Mouse (Mus musculus) megakaryocyte, embryonic 14.5 days (primary cell): ENCODE measurements at regions not wholly inside any gene's neighbourhood (a gene's known extent, or its start where the extent isn't known, plus 50 kb on each side); places are given as distances from the start of the nearest gene placed in this dataset.

Experiments used
- FLI1 ChIP-seq: IDR thresholded peaks from 2 replicates; pipeline ENCODE4 v1.6.1; 2012; ENCODE audit warnings: low read length, inconsistent platforms, mixed read lengths
- GATA1 ChIP-seq: IDR thresholded peaks from 3 replicates; pipeline ENCODE4 v1.6.1; 2012; ENCODE audit warnings: mixed read lengths, low read length, inconsistent platforms, borderline replicate concordance

- TF ChIP-seq GATA1, result no peak
- no peak for TF ChIP-seq FLI1
Observed at GRCm38 (mm10) chr2:159401421-159402100, 607.0 kb downstream of the Dhx35 start.
